Mouse (Mus musculus) induced T-regulatory cell, adult 2 months (primary cell): ENCODE results near the gene Ascl3.

Experiments
- DNase-seq: peaks from one replicate; pipeline ENCODE4 v3.0.0-alpha.2; 2012; ENCODE audit warnings: low read depth

The Ascl3 gene

GRCm38 (mm10) chr7:109710069-109710468 is 21.5 kb downstream of the Ascl3 start:
- DNase-seq, result no peak

DNA sequence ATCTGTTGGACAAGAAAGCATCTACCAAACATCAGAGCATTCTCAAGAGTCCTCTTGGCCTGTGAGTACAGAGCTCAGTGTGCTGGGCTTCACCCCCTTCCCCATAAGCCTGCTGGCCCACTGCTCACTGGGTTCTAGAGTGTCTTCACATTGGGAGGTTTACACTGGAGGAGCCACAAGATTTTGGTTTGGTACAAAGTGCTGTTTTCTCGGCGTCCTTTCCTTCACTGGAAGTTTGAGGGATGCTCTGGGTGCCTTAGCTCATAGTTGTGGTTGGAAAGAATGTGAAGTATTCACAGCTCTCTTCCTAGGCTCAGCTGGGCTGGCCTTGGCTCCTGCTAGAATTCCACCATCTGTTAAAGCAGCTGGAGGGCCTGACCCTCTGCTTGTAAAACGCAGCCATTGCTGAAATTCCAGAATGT is 22.6 kb downstream of the Ascl3 start:
- DNase-seq, result no peak

GRCm38 (mm10) chr7:109707023-109707785 is 24.3 kb downstream of the Ascl3 start:
- peak; percentile 77 for DNase-seq

DNA sequence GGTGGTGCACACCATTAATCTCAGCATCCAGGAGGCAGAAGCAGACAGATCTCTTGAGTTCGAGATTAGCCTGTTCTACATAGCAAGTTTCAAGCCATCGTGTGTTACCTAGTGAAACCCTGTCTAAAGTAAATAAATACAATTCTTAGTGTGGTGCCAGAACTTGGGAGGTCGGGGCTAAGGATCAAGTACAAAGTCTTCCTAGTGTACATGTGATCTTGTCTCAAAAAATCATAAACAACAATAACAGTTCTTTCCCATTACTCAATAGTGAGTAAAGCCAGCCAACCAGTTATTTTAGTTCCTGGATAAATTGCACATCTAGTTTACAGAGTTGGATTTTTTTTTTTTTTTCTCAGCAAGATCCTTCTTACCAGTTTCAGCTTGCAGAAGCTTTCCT is 27.1 kb downstream of the Ascl3 start:
- no peak for DNase-seq

- no peak for DNase-seq
These were observed 27.5 kb downstream of the Ascl3 start for GRCm38 (mm10) chr7:109704016-109704377.

- DNase-seq, result peak; percentile 95
These were observed 28.1 kb downstream of the Ascl3 start, which contains the start of the genes St5 and Akip1 for GRCm38 (mm10) chr7:109703190-109704015. Gene St5, minus strand, starts transcription at chr7:109703605. Gene Akip1, plus strand, starts transcription at chr7:109703690.

GRCm38 (mm10) chr7:109702721-109703120 is 28.8 kb downstream of the Ascl3 start:
- DNase-seq, result no peak

DNA sequence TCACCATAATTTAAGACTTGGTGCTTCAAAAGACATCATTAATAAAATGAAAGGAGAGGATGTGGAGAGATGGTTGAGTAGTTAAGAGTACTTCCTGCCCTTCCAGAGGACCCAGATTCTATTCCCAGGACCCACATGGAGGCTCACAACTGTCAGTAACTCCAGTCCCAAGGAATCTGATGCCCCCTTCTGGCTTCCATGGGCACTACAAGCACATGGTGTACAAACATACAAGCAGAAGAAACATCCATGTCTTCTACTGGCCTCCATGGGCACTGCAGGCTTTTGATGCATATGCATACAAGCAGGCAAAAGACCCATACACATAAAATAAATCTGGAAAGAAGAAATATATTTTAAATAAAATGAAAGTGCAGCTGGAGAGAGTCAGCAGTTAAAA is 31.3 kb downstream of the Ascl3 start:
- peak; percentile 35 for DNase-seq

DNA sequence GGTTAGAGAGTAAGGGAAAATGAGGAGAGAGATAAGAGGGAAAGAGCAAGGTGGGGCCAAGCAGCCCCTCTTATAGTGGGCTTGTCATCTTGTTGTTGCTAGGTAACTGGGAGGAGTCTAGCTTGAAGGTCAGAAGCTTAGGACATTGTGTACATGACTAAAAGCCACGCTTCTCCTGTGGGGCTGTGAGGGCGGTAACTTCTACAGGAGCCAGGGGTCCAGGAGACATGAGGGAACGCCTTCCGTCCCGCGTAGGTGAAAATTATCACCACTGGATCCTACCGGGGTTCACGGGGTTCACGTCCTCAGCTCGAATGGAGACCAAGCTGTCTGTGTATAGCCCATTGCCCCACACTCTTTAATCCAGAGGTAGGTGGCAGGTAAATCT is 36.2 kb downstream of the Ascl3 start:
- no peak for DNase-seq

GRCm38 (mm10) chr7:109694576-109695338 is 36.8 kb downstream of the Ascl3 start:
- DNase-seq, result no peak

- no peak for DNase-seq
These were observed 40.6 kb downstream of the Ascl3 start for GRCm38 (mm10) chr7:109690961-109691360.

- DNase-seq, result no peak
These were observed 41.4 kb downstream of the Ascl3 start for GRCm38 (mm10) chr7:109690101-109690500.

DNA sequence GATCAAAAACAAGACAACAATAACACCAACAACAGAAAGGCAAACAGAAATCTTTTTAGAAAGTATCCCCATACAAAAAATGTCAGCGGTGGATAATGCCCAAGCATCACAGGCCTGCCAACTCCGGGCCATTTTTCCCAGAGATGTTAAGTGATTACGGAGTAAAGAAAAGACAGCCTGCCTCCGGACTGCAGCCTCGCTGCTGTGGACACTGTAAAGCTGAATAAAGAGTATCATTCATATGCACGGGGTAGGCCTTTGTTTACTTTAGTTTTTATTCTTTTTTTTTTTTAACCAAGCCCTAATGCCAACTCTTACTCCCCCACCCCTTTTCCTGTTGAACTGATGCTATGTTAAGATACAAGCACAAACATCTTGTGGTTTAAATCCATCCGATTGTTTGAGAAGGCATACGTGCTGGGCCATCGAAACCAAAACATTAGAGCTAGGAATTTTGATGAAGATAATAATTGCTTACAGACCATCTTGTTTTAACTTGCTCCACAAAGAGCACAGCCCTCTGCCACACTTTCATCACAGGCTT is 44.9 kb downstream of the Ascl3 start:
- DNase-seq, result no peak

- no peak for DNase-seq
These were observed 50.6 kb downstream of the Ascl3 start for GRCm38 (mm10) chr7:109680879-109681278.

DNA sequence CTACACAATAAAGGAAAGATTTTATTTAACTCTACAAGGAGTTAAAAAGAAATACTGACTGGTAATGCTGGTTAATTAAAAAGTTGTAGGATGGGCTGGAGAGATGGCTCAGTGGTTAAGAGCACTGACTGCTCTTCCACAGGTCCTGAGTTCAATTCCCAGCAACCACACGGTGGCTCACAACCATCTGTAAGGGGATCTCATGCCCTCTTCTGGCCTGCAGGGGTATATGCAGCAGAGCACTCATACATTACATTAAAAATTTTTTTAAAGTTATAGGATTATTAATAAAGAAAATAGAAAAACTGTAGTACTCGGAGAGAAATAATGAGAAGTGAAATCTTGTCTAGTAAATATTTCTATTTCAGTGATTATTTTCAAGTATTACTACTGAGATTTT is 51.2 kb downstream of the Ascl3 start:
- no peak for DNase-seq
